Mouse (Mus musculus): ENCODE results near the gene Fam102b.
A peak's percentile ranks its signal among the peaks of the same experiment; 100 is the strongest.

The Fam102b gene

DNA sequence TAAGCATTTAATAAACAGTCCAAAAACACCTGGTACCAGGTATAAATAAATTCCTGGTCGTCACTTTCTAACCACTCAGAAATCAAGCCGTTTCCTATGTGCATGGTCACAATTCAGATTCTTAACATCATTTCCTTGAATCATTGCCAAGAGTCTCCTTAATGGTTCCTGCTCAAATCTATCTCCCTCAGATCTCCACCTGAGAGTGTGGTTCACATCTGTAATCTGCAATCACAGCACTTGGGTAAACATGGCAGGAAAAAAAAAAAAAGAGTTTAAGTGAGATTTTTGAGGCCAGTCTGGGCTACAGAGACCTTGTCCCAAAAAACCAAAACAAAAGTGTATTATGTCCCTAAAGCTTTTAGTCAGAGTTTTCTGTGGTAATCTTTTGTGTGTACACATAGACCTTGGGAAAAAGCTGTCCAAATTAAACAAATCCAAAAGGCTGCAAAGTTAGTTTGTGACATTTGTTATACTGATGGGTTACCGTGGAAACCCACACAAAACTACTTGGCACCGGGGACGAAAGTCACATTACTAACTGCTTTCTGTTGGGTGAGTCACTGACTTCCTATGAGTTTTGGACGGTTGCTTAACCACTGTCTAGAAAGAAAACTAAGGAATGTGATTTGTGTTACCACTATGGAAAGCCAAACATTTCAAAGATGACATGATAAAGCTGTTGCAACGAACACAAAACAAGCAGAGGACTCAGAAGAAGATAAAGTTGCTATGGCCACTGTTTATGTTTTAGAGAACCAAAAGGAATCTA is 16.7 kb downstream of the Fam102b start:
- DNase-seq (ENCODE audit: low spot score) = peak; percentile 78

DNA sequence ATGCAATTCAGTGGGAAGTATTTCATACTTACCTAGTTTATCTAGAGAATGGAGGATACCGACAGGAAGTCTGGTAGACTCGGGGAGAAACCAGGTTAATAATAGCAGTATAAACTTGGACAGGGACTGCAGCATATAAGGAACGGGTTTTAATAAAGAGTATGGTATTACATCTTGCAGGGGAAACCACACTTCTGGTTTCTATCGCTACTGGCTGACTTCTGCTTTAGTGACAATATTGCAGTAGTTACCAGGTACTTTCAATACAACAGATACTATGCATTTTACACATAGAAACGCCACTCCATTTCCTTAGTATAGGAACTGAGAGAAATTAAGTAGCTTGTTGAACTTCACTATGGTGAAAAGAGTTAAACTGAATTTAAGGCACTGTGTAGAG is 19.2 kb downstream of the Fam102b start:
- no peak for DNase-seq (ENCODE audit: low spot score)

DNA sequence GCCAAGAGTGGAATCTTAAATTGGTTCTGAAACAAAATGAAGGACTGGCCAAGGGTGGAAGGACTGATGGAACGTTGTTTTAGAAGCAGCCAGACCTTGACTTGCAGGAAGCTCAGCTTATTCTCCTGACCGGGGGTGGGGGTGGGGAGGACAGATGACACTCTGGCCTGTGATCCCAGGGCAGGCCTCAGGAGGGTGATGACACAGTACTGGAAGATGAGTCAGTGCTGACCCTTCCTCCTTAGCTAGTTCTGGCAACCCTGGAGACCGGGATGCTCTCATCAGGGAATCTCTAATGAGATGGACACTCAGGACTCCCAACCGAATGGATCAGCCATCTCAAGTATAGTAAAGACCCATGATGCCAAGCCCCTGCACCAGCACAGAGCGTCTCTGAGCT is 21.6 kb downstream of the Fam102b start:
- no peak for DNase-seq (ENCODE audit: low spot score)

DNA sequence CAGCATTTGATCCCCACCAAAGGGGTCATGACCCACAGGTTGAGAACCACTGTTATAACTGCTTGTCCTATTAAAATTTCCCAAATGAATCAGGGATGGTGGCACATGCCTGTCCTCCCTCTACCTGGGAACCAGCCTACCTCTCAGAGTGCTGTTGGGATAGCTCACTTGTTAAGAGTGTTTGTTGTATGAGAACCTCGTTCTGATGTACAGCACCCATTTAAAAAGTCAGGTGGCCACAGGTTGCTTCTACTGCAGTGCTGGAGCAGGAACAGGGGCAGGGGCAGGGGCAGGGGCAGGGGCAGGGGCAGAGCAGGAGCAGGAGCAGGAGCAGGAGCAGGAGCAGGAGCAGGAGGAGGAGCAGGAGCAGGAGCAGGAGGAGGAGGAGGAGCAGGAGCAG is 28.2 kb downstream of the Fam102b start:
- no peak for DNase-seq (ENCODE audit: low spot score)

DNA sequence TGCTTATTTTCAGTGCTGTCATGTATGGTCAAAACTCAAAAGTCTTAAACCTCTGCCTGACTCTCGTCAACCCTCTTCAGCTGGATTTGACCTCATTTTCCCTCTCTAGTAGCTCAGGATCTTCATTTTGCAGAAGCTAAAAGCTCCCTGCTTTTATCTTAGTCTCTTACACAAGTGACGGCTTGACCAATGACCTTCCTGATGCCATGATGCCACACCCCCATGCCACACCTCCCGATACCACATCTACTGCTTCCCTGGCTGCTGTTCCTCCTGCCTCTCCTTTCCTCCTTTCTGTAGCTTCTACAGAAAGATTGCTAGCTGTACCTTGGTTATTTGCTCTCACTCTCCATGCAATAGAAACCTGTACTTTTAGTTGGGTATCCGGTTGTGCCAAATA is 29.6 kb downstream of the Fam102b start:
- DNase-seq (ENCODE audit: low spot score) = peak; percentile 41

DNA sequence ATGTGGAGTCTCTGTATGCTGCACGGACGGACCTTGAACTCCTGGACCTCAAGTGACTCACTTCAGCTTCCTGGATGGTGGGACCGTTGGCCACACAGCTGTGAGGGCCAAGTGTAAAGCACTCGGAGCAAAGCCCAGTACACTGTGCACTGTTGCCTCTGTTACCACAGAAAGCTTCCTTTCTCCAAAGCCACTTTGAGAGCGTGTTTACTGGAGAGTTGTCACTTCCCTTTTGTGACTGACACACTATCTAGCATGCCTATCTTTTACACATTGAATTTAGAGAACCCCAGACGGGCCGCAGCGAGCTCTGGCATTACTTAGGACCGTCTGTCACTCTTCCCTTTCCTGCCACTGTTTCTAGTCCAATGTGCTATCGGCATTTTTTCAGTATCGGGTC is 30.1 kb downstream of the Fam102b start:
- DNase-seq (ENCODE audit: low spot score) = peak; percentile 67

DNA sequence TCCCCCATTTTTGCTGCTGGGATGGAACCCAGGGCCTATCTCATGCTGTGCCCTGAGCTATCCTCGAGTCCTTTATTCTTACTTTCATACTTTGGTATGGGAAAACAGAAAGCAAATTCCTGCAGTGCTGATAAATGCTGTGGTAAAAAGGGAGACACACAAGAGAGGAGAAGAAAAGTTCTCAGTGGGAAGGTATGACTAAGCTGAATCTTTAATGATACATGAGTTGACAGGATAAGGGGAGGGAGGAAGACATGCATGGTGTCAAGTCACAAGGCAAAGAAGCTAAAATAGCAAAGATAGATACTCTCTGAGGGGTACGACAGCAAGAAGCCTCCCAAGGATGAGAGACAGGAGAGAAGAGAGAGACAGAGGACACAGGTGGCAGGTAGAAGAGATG is 32.0 kb downstream of the Fam102b start:
- DNase-seq (ENCODE audit: low spot score) = no peak

DNA sequence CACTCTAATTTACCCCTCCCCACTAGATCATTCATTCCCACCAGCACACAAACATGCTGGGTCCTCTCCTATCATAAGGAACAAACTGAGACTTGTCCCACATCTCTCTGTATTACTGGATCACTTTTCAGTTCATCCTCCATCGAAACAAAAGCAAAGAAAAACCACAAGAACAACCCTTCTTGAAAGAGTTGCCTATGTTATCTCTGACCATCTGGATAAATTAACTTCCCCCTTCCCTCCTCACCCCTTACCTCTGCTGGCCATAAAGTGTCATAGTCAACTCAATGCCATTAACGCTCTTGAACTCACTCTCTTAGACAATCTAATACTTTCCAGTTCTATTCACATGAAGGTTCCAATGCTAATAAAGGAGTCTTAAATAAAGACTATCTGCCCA is 32.9 kb downstream of the Fam102b start:
- no peak for DNase-seq (ENCODE audit: low spot score)

DNA sequence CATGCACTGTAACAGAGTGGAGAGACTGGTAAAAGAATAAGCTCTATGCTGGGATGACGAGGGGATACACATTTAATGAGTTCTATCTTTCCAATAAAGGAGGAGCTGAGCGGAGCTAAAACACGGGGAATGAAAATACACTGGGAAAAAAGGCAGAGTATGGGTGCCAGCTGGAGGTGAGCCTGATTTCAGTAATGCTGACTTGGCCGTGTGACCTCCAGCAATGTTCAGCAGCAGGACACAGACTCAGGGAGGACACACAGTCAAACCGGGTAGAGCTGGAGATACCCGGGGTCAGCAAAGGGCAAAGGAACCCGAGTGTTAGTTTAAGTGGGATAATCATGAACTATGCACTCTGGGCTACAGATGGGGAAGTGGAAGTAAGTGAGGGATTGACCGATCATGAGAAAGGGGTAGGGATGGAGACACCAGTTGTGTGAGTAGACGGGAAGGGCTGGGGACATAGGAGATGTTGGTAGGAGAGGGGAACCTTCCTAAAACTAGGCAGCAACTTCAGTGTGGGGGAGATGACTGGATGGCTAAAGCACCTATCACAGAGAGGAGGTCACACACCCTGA is 37.3 kb downstream of the Fam102b start:
- no peak for DNase-seq (ENCODE audit: low spot score)

DNA sequence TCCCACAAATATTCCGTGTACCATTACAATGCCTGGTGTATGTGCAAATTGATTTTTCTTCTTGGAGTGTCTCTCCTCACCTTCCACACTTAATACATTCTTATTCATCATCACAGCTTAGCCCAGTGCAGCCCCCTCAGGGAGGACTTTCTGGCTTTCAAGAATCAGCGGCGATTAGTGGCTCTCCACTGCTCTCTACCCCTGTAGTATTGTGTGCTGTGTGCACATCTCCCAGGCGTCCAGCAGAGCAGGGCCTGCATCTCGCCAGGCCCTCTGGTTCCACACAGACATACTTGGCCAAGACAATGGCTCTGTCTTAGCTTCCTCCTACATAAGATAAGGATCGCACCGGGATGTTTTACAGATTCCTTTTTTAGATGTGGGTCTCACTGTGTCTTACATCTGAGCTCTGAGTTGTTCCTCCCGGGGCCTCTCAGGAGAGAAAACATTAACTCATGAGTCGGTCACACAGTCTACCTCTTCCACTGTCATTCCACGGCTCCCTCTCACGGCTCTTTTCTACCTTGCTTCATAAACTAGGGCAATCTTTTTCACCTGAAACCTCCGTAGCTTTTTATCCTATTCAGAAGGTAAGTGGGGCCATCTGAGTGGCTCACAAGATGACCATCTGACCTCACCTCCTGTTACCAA is 40.3 kb downstream of the Fam102b start:
- DNase-seq (ENCODE audit: low spot score) = no peak

DNA sequence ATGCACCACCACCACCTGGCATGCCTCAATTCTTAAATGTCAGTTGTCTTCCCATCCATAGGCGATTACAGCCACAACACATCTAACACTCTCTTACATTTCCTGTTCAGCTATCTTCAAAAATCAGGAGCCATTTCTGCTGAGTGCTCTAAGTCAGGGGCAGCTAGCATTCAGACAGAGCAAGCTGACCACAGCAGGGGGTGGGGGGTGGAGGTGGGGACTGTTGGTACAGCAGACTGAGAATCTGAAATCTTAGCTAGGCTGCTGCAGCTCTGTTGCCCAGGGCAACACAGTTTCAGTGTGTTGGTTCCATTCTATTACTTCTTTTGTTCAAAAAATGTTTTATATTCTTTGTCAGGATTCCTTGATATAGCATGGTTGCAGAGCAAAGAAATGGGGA is 40.9 kb downstream of the Fam102b start:
- DNase-seq (ENCODE audit: low spot score) = no peak

DNA sequence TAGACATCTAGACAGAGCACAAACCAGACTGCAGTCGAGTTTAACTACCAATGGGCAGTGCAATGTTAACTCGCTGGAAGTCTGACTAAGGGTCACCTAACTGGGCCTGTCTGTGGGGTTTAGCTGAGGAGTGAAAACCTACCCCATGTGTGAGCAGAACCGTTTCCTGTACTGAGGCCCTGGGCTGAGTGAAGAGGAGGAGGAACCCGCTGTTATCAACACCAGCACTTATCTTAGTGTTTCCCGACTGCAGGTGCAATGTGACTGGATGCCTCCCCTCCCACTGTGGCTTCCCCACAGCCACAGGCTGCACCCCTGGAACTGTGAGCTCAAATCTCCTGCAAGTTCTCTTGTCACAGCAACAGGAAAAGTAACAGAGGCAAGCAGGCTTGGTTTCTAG is 43.4 kb downstream of the Fam102b start:
- no peak for DNase-seq (ENCODE audit: low spot score)

DNA sequence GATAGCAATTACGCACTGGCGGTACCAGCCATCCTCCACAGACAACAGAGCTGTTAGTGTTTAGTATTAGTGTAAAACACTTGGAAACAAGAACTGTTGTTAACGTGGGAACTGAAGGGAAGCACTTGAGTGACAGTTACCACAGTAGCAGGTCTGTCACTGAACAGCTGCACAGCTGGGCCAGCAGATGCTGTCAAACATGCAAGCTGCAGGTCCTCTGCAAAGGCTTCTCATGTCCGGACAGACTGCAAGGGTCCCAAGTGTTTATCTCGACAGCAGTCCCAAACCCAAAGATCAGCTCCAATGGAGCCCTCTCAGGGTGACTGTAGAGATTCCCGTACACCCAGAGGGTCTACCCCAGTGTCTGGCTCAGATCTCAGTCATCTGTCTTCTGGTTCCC is 45.5 kb downstream of the Fam102b start:
- DNase-seq (ENCODE audit: low spot score) = no peak

DNA sequence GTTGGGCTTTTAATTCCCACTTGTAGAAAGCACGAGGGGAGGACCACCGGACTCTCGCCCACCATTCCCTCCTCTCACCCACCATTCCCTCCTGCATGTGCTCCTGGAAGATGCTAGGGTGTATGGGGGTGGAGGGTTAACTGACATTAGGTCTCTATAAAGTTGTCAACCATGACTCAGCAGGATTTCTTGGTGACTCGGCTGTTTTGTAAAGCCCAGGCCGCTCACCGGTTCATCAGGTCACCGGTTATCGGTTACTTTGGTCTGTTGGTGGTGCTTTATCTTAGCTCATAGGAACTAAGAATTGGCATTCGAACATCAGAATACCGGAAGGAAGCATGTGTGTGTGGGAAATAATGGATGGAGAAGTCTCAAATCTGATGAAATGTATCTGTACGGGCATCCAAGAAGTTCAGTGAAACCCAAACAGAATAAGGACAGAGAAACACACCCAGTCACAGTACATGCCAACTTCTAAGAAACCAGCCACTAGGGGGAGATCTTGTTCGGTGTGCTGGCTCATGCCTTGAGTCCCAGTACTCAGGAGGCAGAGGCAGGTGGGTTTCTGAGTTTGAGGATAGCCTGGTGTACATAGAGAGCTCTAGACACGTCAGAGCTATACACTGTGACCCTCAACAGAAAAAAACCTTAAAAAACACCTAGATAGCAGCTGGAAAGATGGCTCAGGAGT is 49.9 kb downstream of the Fam102b start:
- DNase-seq (ENCODE audit: low spot score) = peak; percentile 21

DNA sequence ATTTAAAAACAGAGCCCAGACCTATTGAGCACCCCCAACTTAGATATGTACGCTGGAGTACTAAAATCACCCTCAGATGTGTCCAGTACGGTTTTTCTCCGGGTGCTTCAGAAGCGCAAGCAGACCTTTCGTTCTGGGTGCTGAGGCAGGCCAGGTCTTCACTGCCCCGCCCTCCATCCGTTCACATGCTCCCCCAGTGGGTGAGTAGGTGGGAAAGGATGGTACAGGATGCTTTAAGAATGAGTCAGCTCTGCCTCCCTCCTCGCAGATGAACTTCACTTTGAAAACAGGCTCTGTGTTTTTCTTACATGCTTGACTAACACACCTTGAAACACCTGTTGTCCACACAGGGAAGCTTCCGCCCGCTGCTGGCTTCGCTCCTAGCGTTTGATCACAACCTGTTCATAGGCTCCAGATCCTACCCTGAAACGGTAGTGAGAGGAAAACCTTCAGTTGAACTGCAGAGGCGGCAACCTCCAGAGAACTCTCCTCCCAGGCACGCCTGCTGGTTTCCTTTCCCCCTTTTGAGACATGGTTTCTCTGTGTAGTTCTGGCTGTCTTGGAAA is 52.4 kb downstream of the Fam102b start:
- DNase-seq (ENCODE audit: low spot score) = no peak

DNA sequence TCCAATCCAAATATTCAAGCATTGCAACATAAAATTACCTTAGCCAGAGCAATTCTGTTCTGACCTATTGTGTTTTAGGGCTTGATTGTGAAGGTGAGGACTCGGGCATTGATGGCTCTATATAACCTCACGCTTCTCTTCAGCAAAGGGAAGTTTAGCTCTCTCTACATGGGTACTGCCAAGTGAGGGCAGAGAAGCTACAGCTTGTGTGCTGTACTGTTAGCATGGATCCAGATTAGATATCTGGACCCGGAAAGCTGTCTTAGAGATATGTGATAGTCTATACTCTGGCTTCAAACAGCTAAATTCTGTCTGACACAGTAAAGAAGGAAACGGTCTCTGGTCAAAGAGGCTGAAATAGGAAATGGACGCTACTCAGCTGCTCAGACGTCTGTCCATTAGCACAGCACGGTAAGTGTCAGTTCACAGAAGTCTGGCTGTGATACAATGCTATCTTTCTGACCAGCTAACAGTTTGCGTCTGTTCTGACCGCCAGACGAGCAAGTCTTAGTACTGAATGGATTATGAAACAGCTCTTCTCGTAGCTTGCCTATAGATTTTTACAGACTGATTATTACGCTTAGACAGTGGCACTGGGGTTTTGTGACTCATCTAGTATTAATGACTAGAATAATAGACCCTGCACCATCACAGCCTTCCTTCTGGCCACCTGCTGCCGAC is 53.3 kb downstream of the Fam102b start:
- DNase-seq (ENCODE audit: low spot score) = no peak

DNA sequence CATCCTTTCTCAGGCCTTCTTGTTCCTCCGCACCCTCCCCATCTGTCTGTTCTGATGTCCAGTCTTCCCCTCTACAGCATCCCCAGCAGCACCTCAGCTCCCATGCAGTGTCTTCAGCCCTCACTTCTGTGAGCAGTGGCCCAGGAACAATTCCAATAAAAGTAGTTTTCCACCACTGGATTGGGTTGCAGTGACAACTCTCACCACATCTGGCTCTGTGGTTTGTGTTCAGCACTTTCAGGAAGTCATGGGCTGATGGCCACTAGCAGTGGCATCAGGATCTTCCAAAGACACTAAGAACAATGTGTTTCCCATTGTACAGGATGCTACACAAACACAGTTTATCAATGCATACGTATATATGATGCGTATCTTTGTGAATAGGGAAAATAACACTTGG is 61.4 kb downstream of the Fam102b start:
- DNase-seq (ENCODE audit: low spot score) = no peak

DNA sequence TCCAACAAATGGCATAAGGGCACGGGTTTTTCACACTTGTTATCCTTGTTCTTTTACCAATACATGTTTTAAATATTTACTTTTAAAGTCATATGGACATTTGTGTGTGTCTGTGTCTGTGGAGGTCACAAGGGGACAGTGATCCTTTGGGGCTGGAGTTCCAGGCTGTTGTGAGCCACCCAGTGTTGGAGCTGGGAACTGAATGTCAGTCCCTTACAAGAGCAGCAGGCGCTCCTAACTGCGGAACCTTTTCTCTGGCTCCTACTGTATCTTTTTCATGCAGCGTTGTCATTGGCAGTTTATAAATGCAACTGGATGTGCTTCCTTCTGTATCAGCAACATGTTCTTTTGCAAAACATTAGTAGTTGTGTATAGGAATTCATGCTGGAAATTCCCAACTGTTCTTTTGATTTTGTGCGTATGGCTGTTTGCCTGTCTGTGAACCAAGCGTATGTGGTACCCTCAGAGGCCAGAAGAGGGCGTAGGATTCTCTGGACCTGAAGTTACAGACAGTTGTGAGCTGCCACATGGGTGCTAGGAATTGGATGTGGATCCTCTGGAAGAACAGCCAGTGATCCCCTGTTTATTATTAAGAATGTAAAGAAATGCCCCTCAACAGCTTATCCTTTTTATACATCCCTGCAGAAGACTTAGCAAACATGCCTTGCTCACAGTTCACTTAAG is 62.9 kb downstream of the Fam102b start:
- no peak for DNase-seq (ENCODE audit: low spot score)

DNA sequence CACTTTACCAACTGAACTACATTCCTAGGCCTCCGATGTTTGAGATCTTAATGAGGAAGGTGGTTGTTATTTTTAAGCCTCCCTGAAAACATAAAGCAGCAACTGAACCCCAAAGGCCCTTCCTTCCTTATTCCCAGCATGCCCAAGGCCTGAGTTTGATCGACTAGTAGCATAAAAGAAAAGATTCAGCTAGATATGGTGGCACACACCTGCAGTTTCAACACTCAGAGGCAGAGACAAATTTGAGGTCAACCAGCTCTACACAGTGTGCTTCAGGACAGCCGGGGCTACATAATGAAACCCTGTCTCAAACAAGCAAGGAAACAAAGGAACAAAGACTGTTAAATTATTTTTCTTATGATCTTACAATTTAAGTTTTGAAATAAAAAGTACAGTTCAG is 63.6 kb downstream of the Fam102b start:
- DNase-seq (ENCODE audit: low spot score) = no peak

DNA sequence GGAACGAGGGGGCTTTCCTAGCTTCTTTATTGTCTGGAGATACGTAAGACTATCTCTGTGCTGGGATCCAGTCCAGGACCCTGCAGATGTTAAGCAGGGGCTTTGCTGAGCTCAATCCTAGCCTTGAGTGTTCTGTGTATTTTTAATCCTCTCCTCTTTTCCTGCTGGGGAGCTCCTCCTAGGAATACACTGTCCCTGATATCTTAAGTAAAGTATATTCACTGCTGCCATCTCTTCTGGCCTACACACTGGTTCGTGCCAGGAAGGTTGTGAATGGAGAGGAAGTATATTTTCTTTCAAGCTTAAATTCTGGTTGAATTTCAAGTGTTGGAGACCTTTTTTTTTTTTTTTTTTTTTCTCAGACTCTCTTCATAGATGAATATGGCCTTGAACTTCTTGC is 64.1 kb downstream of the Fam102b start:
- DNase-seq (ENCODE audit: low spot score) = no peak

DNA sequence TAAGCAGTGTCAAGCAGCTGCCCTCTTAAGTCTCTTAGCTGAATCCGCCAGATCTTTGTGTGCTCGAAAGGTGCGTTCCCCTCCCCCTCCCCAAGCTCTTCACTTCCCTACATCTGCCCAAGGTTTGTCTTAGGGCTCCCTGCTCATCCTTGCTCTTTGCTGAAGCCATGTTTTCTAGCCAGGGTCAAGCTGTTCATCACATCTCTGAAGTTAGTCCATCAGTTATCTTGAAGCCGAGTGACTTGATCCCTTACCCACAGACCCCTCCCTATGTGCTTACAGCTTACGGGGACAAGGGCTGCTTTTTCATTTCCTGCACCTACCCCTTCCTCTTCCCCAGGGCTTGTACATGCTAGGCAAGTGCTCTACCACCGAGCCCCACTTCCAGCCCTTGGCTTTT is 65.8 kb downstream of the Fam102b start:
- DNase-seq (ENCODE audit: low spot score) = no peak

DNA sequence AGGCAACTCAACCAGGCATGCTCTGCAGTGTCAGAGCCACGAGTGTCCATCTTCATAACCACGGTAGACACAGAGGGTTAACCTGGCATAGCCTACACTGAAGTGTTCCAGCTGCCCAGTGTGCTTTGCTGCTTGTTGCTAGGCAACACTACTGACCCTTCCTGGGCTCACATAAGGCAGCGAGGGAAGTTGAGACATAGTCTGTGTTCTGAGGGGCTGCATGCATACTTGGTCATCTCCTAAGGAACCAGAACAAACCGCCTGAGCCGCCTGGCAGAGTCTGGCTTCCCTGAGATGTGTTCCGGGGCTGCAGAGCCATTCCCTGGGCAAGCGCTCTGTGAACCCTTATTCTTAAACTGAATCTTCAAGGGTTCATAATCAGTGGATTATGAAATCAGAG is 66.2 kb downstream of the Fam102b start:
- peak; percentile 32 for DNase-seq (ENCODE audit: low spot score)
